Mouse (Mus musculus): Measurements from ENCODE around the gene Arhgap44. TPM values are rescaled to one million over a fixed set of nuclear protein-coding genes. Genes with fewer than 3 reads are reported as not detected.

Gene Arhgap44
- polyA plus RNA-seq, 1 experiment: 7.5 TPM

DNA sequence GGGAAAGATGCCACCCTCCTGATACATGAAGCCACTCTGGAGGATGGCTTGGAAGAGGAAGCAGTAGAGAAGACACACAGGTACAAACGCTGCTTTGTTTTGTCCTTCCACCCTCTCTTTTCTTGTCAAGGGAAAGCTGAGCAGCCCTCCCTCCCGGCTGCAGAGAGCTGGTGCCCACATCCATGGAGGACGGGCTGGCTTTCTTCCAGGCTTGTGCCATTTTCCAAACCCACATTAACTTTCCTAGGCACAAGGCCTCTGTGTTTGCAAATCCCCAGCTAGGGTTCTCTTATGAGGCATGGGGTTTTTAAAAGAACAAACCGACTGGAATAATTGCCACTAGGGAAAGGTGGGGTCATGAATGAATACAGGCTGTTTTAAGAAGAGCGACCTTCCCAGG is 163.1 kb downstream of the Arhgap44 start:
- peaks cover 6% of the 10 kb centered on the region for H3K36me3 ChIP-seq (ENCODE audit: control insufficient read depth, insufficient read depth)
- no peak overlapping the region for H3ac ChIP-seq (ENCODE audit: control insufficient read depth, insufficient read length)
- no peaks in the 10 kb centered on the region for H3K79me2 ChIP-seq (ENCODE audit: control insufficient read depth, insufficient read depth)
- no peak overlapping the region for H3K4me2 ChIP-seq (ENCODE audit: low read depth)
- TF ChIP-seq MYOD1 (IDR thresholded peaks at IDR 0.05; ENCODE audit: control insufficient read depth in 1 of 3, insufficient read length in 2 of 3, low read depth in 2 of 3): no peak
- no peak for TF ChIP-seq CEBPB (IDR thresholded peaks at IDR 0.05; ENCODE audit: insufficient read depth, poor library complexity, severe bottlenecking)
- no peak for TF ChIP-seq SRF (IDR thresholded peaks at IDR 0.05; ENCODE audit: control insufficient read depth, insufficient read length, low read depth)
- TF ChIP-seq POLR2AphosphoS2 (IDR thresholded peaks at IDR 0.05; ENCODE audit: insufficient read length, low read depth): no peak
- TF ChIP-seq MAX (IDR thresholded peaks at IDR 0.05; ENCODE audit: low read depth): no peak
- no peak for TF ChIP-seq E2F4 (IDR thresholded peaks at IDR 0.05; ENCODE audit: insufficient read depth)
- no peak overlapping the region for H3K4me3 ChIP-seq
- H3K27me3 ChIP-seq (ENCODE audit: control insufficient read depth, insufficient read depth, insufficient read length): no peaks in the 10 kb centered on the region

GRCm38 (mm10) chr11:64998439-64998838 is 164.3 kb downstream of the Arhgap44 start:
- Histone ChIP-seq H3K4me3 (no peak overlapping the region), H3K36me3 (ENCODE audit: control insufficient read depth, insufficient read depth) (peaks cover 6% of the 10 kb centered on the region), H3K79me2 (ENCODE audit: control insufficient read depth, insufficient read depth) (no peaks in the 10 kb centered on the region), H3K27me3 (ENCODE audit: control insufficient read depth, insufficient read depth, insufficient read length) (no peaks in the 10 kb centered on the region), H3K4me2 (ENCODE audit: low read depth) (no peak overlapping the region), H3ac (ENCODE audit: control insufficient read depth, insufficient read length) (no peak overlapping the region)
- TF ChIP-seq POLR2AphosphoS2 (IDR thresholded peaks at IDR 0.05; ENCODE audit: insufficient read length, low read depth): peak; percentile 16
- TF ChIP-seq TCF3 (IDR thresholded peaks at IDR 0.05; ENCODE audit: insufficient read length, low read depth): no peak
- no peak for TF ChIP-seq CEBPB (IDR thresholded peaks at IDR 0.05; ENCODE audit: insufficient read depth, poor library complexity, severe bottlenecking)
- no peak for TF ChIP-seq POLR2A (IDR thresholded peaks at IDR 0.05; ENCODE audit: insufficient read length, low read depth)
- no peak for TF ChIP-seq E2F4 (IDR thresholded peaks at IDR 0.05; ENCODE audit: insufficient read depth)
- peak in 1 of 3 experiments; percentile 11 for TF ChIP-seq MYOD1 (IDR thresholded peaks at IDR 0.05; ENCODE audit: control insufficient read depth in 1 of 3, insufficient read length in 2 of 3, low read depth in 2 of 3)
- TF ChIP-seq REST (IDR thresholded peaks at IDR 0.05; ENCODE audit: insufficient read depth, insufficient read length): no peak

- TF ChIP-seq TCF3 (IDR thresholded peaks at IDR 0.05; ENCODE audit: insufficient read length, low read depth) (no peak), REST (IDR thresholded peaks at IDR 0.05; ENCODE audit: insufficient read depth, insufficient read length) (no peak), TCF12 (IDR thresholded peaks at IDR 0.05; ENCODE audit: insufficient read depth, poor library complexity, severe bottlenecking) (no peak), USF1 (IDR thresholded peaks at IDR 0.05; ENCODE audit: low read depth) (no peak), POLR2AphosphoS2 (IDR thresholded peaks at IDR 0.05; ENCODE audit: insufficient read length, low read depth) (no peak), SRF (IDR thresholded peaks at IDR 0.05; ENCODE audit: control insufficient read depth, insufficient read length, low read depth) (no peak), MYOG (IDR thresholded peaks at IDR 0.05; ENCODE audit: control insufficient read depth in 1 of 3, insufficient read depth in 1 of 3, insufficient read length in 2 of 3, low read depth in 2 of 3) (no peak), MYOD1 (IDR thresholded peaks at IDR 0.05; ENCODE audit: control insufficient read depth in 1 of 3, insufficient read length in 2 of 3, low read depth in 2 of 3) (no peak), E2F4 (IDR thresholded peaks at IDR 0.05; ENCODE audit: insufficient read depth) (no peak), MAX (IDR thresholded peaks at IDR 0.05; ENCODE audit: low read depth) (no peak), CEBPB (IDR thresholded peaks at IDR 0.05; ENCODE audit: insufficient read depth, poor library complexity, severe bottlenecking) (no peak), POLR2A (IDR thresholded peaks at IDR 0.05; ENCODE audit: insufficient read length, low read depth) (no peak)
- Histone ChIP-seq H3K4me2 (ENCODE audit: low read depth) (no peak overlapping the region), H3K27me3 (ENCODE audit: control insufficient read depth, insufficient read depth, insufficient read length) (no peaks in the 10 kb centered on the region), H3ac (ENCODE audit: control insufficient read depth, insufficient read length) (no peak overlapping the region), H3K36me3 (ENCODE audit: control insufficient read depth, insufficient read depth) (peaks cover 43% of the 10 kb centered on the region), H3K79me2 (ENCODE audit: control insufficient read depth, insufficient read depth) (no peaks in the 10 kb centered on the region), H3K4me3 (no peak overlapping the region)
Measured at GRCm38 (mm10) chr11:64988556-64988955, 174.2 kb downstream of the Arhgap44 start.

- no peaks in the 10 kb centered on the region for H3K79me2 ChIP-seq (ENCODE audit: control insufficient read depth, insufficient read depth)
- H3K4me3 ChIP-seq: peak overlapping the region; percentile 34
- peak overlapping the region; percentile 79 for H3K4me2 ChIP-seq (ENCODE audit: low read depth)
- H3ac ChIP-seq (ENCODE audit: control insufficient read depth, insufficient read length): peak overlapping the region; percentile 79
- H3K36me3 ChIP-seq (ENCODE audit: control insufficient read depth, insufficient read depth): peaks cover 19% of the 10 kb centered on the region
- no peak for TF ChIP-seq REST (IDR thresholded peaks at IDR 0.05; ENCODE audit: insufficient read depth, insufficient read length)
- H3K27me3 ChIP-seq (ENCODE audit: control insufficient read depth, insufficient read depth, insufficient read length): no peaks in the 10 kb centered on the region
Measured at GRCm38 (mm10) chr11:64979489-64979845, 183.3 kb downstream of the Arhgap44 start.

GRCm38 (mm10) chr11:64978720-64979488 is 183.9 kb downstream of the Arhgap44 start, which contains the start of gene Elac2:
Gene Elac2 (plus strand): TSS chr11:64979038.
- Histone ChIP-seq H3K27me3 (ENCODE audit: control insufficient read depth, insufficient read depth, insufficient read length) (no peaks in the 10 kb centered on the region), H3K4me3 (peak within 1 kb of the TSS; percentile 34), H3K36me3 (ENCODE audit: control insufficient read depth, insufficient read depth) (peaks cover 14% of the 10 kb centered on the region), H3ac (ENCODE audit: control insufficient read depth, insufficient read length) (peak within 1 kb of the TSS; percentile 79), H3K4me2 (ENCODE audit: low read depth) (peak within 1 kb of the TSS; percentile 94), H3K79me2 (ENCODE audit: control insufficient read depth, insufficient read depth) (no peaks in the 10 kb centered on the region)
- no peak for TF ChIP-seq SRF (IDR thresholded peaks at IDR 0.05; ENCODE audit: control insufficient read depth, insufficient read length, low read depth)
- peak in 1 of 3 experiments; percentile 12 for TF ChIP-seq MYOG (IDR thresholded peaks at IDR 0.05; ENCODE audit: control insufficient read depth in 1 of 3, insufficient read depth in 1 of 3, insufficient read length in 2 of 3, low read depth in 2 of 3)
- TF ChIP-seq REST (IDR thresholded peaks at IDR 0.05; ENCODE audit: insufficient read depth, insufficient read length): no peak
- TF ChIP-seq TCF3 (IDR thresholded peaks at IDR 0.05; ENCODE audit: insufficient read length, low read depth): no peak
- TF ChIP-seq CEBPB (IDR thresholded peaks at IDR 0.05; ENCODE audit: insufficient read depth, poor library complexity, severe bottlenecking): no peak
- no peak for TF ChIP-seq TCF12 (IDR thresholded peaks at IDR 0.05; ENCODE audit: insufficient read depth, poor library complexity, severe bottlenecking)
- no peak for TF ChIP-seq MYOD1 (IDR thresholded peaks at IDR 0.05; ENCODE audit: control insufficient read depth in 1 of 3, insufficient read length in 2 of 3, low read depth in 2 of 3)
- no peak for TF ChIP-seq USF1 (IDR thresholded peaks at IDR 0.05; ENCODE audit: low read depth)
- peak; percentile 24 for TF ChIP-seq E2F4 (IDR thresholded peaks at IDR 0.05; ENCODE audit: insufficient read depth)
- TF ChIP-seq POLR2A (IDR thresholded peaks at IDR 0.05; ENCODE audit: insufficient read length, low read depth): peak; percentile 97
- TF ChIP-seq MAX (IDR thresholded peaks at IDR 0.05; ENCODE audit: low read depth): no peak
- TF ChIP-seq POLR2AphosphoS2 (IDR thresholded peaks at IDR 0.05; ENCODE audit: insufficient read length, low read depth): peak; percentile 91

Data from myocyte (in vitro differentiated cells).